Comparison of ENCODE assay signal across 29 mouse cellular contexts in the genomic region with DNA sequence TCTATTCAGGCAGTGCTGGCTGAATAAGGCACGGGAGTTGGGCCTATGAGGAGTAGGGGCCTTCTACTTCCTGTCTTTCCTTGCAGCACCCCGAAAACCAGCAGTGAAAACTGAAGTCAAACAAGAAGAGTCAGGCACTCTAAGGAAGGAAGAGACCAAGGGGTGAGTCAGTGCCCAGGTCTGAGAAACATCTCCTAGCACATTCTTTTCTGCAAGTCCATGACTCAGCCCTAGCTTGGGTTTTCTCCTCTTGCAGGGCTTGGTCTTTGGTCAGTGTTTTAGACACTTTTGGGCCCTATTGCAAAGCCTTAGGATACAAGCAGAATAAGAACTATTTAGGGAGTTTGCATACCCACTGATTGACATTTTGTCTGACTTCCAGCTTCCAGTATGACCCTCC. TPM values are rescaled to one million over a fixed set of nuclear protein-coding genes. Genes with fewer than 3 reads are reported as not detected.
"Had no signal": no experiment of that assay in that cellular context is flagged by ENCODE, and none has a peak within 500 bp of the region (broad histone marks: within the 10 kb centered on the region; RNA-seq: fewer than 3 reads in every experiment).

No protein-coding gene starts in this region.

- ATAC-seq: hindbrain, postnatal 0 days; intestine, embryonic 16.5 days had no signal

- H3K4me2 ChIP-seq: heart, embryonic 11.5 days; heart, embryonic 13.5 days; heart, embryonic 15.5 days; hindbrain, embryonic 13.5 days; hindbrain, embryonic 15.5 days; kidney, embryonic 15.5 days; limb, embryonic 12.5 days; liver, embryonic 11.5 days; liver, embryonic 13.5 days; liver, embryonic 15.5 days had no signal

- H3K9me3 ChIP-seq: heart, embryonic 13.5 days; heart, embryonic 15.5 days; hindbrain, embryonic 13.5 days; hindbrain, embryonic 15.5 days; kidney, embryonic 15.5 days; limb, embryonic 10.5 days; limb, embryonic 12.5 days; liver, embryonic 13.5 days; liver, embryonic 15.5 days had no signal

- H3K4me1 ChIP-seq: heart, embryonic 13.5 days; heart, embryonic 15.5 days; hindbrain, embryonic 13.5 days; hindbrain, embryonic 15.5 days; kidney, embryonic 15.5 days; limb, embryonic 10.5 days; limb, embryonic 12.5 days; liver, embryonic 13.5 days; liver, embryonic 15.5 days had no signal

- DNase-seq: gastrocnemius, postnatal 14 days; gastrocnemius, postnatal 36 days; heart, adult 11 months; heart, adult 2 months; heart, postnatal 10 days; heart, postnatal 36 days; kidney, adult 11 months; kidney, adult 2 months; kidney, adult 9 months; kidney, postnatal 14 days; kidney, postnatal 36 days; layer of hippocampus, adult 9-11 months; layer of hippocampus, postnatal 36 days; liver; liver, embryonic 13.5 days had no signal

- H3K27ac ChIP-seq: heart, adult 2 months; heart, embryonic 13.5 days; heart, embryonic 15.5 days; hindbrain, embryonic 13.5 days; hindbrain, embryonic 15.5 days; hindbrain, postnatal 0 days; kidney, embryonic 15.5 days; kidney, postnatal 0 days; limb, embryonic 10.5 days; limb, embryonic 12.5 days; liver, embryonic 13.5 days; liver, embryonic 15.5 days had no signal

- H3K27me3 ChIP-seq: heart, embryonic 13.5 days; heart, embryonic 15.5 days; hindbrain, embryonic 13.5 days; hindbrain, embryonic 15.5 days; kidney, embryonic 15.5 days; limb, embryonic 12.5 days; liver, embryonic 13.5 days; liver, embryonic 15.5 days had no signal

- H3K4me3 ChIP-seq: heart, adult 2 months; heart, embryonic 13.5 days; heart, embryonic 15.5 days; hindbrain, embryonic 13.5 days; hindbrain, embryonic 15.5 days; kidney, embryonic 15.5 days; limb, embryonic 10.5 days; limb, embryonic 12.5 days; liver, embryonic 13.5 days; liver, embryonic 15.5 days had no signal

- H3K9ac ChIP-seq: heart, embryonic 13.5 days; heart, embryonic 15.5 days; hindbrain, embryonic 13.5 days; hindbrain, embryonic 15.5 days; kidney, embryonic 15.5 days; limb, embryonic 12.5 days; liver, embryonic 13.5 days; liver, embryonic 15.5 days had no signal

RNA-seq across cellular contexts. Expression of gene Pla2g4c, which starts 33.1 kb away (rescaled TPM):
- total RNA-seq: gastrocnemius, adult 18-20 months; heart, adult 2 months had no signal
